Mouse (Mus musculus) lung, embryonic 16.5 days (tissue): ENCODE results near the gene Adgrl4. TPM values are rescaled to one million over a fixed set of nuclear protein-coding genes. Genes with fewer than 3 reads are reported as not detected.

Experiments used
- ATAC-seq: fragments of 200-750 bp; cut with Nextera tagmentation; 2 replicates; pipeline ENCODE4 v1.8.0; 2017; ENCODE audit warnings: low read depth, mild to moderate bottlenecking, moderate library complexity
- H3K27ac ChIP-seq: fragments of 300-500 bp; sonication (generic); 2 replicates; pipeline ENCODE4 v1.5.1; 2014; ENCODE audit warnings: mild to moderate bottlenecking, control low read depth, low read length
- H3K27me3 ChIP-seq: fragments of 300-500 bp; sonication (generic); 2 replicates; pipeline ENCODE4 v1.6.1; 2014; ENCODE audit warnings: low read depth, low read length, mixed read lengths; ENCODE audit not compliant: control insufficient read depth, insufficient read depth
- H3K36me3 ChIP-seq: fragments of 300-500 bp; sonication (generic); 2 replicates; pipeline ENCODE4 v1.6.1; 2014; ENCODE audit warnings: low read length; ENCODE audit not compliant: control insufficient read depth, insufficient read depth
- H3K4me1 ChIP-seq: fragments of 300-500 bp; sonication (generic); replicated peaks from 2 replicates; pipeline ENCODE4 v1.6.1; 2014; ENCODE audit warnings: low read length, mixed read lengths; ENCODE audit not compliant: control insufficient read depth, insufficient read depth
- H3K4me2 ChIP-seq: fragments of 300-500 bp; sonication (generic); 2 replicates; pipeline ENCODE4 v1.6.1; 2014; ENCODE audit warnings: low read depth, low read length, control low read depth
- H3K4me3 ChIP-seq: fragments of 300-500 bp; sonication (generic); 2 replicates; pipeline ENCODE4 v1.5.1; 2014; ENCODE audit warnings: mild to moderate bottlenecking, low read length, control low read depth
- H3K9ac ChIP-seq: fragments of 300-500 bp; sonication (generic); 2 replicates; pipeline ENCODE4 v1.6.1; 2014; ENCODE audit warnings: low read length, control low read depth
- H3K9me3 ChIP-seq: fragments of 300-500 bp; sonication (generic); 2 replicates; pipeline ENCODE4 v1.6.1; 2016; ENCODE audit warnings: low read length; ENCODE audit not compliant: control insufficient read depth
- WGBS: fragments of 180-500 bp; shearing (Covaris S2); extraction: QIAGEN DNeasy Blood & Tissue Kit; methylation state at CpG from one replicate; pipeline ENCODE4 v1.1.7; 2014; 5-methylcytosine and 5-hydroxymethylcytosine counted together
- polyA plus RNA-seq: library from polyadenylated mRNA; unstranded; fragments of >200 nt; fragmentation: Nextera tagmentation; extraction: Ambion mirVana; gene quantifications from 2 replicates; pipeline ENCODE4 v1.2.1, GENCODE M21; 2015

The Adgrl4 gene
- polyA plus RNA-seq, 1 experiment from 2014 or later = 23.9 TPM

GRCm38 (mm10) chr3:151424326-151425207 lies 13.1 kb upstream of the Adgrl4 start:
- no peaks in the 10 kb centered on the region for H3K9me3 ChIP-seq
- 0 out of 2 replicates have a peak overlapping the region, but pooled peaks have one; percentile 4 for H3K27ac ChIP-seq
- no peak overlapping the region for H3K4me3 ChIP-seq
- H3K27me3 ChIP-seq = no peaks in the 10 kb centered on the region
- WGBS = 67% methylated on average over 9 of the region's 9 CpGs
- no peak overlapping the region for H3K4me2 ChIP-seq
- no peaks in the 10 kb centered on the region for H3K36me3 ChIP-seq
- peak; percentile 49; the same call in 1 of the 2 replicates for ATAC-seq
- no peak overlapping the region for H3K9ac ChIP-seq
- no peaks in the 10 kb centered on the region for H3K4me1 ChIP-seq

- Histone ChIP-seq H3K36me3 (no peaks in the 10 kb centered on the region), H3K4me2 (no peak overlapping the region), H3K27ac (no peak overlapping the region), H3K4me1 (no peaks in the 10 kb centered on the region), H3K9ac (no peak overlapping the region), H3K4me3 (no peak overlapping the region), H3K27me3 (no peaks in the 10 kb centered on the region), H3K9me3 (no peaks in the 10 kb centered on the region)
- no peak for ATAC-seq
- 88% methylated on average over 3 of the region's 3 CpGs for WGBS
Measured at GRCm38 (mm10) chr3:151430106-151430505, 7.6 kb upstream of the Adgrl4 start.

GRCm38 (mm10) chr3:151431507-151431906 lies 6.2 kb upstream of the Adgrl4 start:
- Histone ChIP-seq H3K9me3 (no peaks in the 10 kb centered on the region), H3K4me3 (no peak overlapping the region), H3K27ac (no peak overlapping the region), H3K36me3 (no peaks in the 10 kb centered on the region), H3K27me3 (no peaks in the 10 kb centered on the region), H3K4me2 (no peak overlapping the region), H3K4me1 (no peaks in the 10 kb centered on the region), H3K9ac (no peak overlapping the region)
- ATAC-seq = no peak
- 50% methylated on average over 2 of the region's 2 CpGs for WGBS

- no peaks in the 10 kb centered on the region for H3K27me3 ChIP-seq
- no peak for ATAC-seq
- peak overlapping the region; percentile 59 for H3K4me2 ChIP-seq
- H3K9ac ChIP-seq = peak overlapping the region; percentile 58
- 42% methylated on average over 5 of the region's 5 CpGs for WGBS
- H3K9me3 ChIP-seq = no peaks in the 10 kb centered on the region
- peak overlapping the region; percentile 45 for H3K4me3 ChIP-seq
- H3K27ac ChIP-seq = no peak overlapping the region
- no peaks in the 10 kb centered on the region for H3K36me3 ChIP-seq
- peaks cover 7% of the 10 kb centered on the region; the same call in 1 of the 2 replicates for H3K4me1 ChIP-seq
Measured at GRCm38 (mm10) chr3:151438364-151438763, 677 bp downstream of the Adgrl4 start.

- H3K9ac ChIP-seq = no peak overlapping the region
- no peak for ATAC-seq
- no peaks in the 10 kb centered on the region for H3K9me3 ChIP-seq
- H3K4me2 ChIP-seq = no peak overlapping the region
- no peaks in the 10 kb centered on the region for H3K36me3 ChIP-seq
- WGBS = 60% methylated on average over 2 of the region's 2 CpGs
- H3K27me3 ChIP-seq = no peaks in the 10 kb centered on the region
- H3K4me3 ChIP-seq = no peak overlapping the region
- H3K27ac ChIP-seq = no peak overlapping the region
- peaks cover 7% of the 10 kb centered on the region; the same call in 1 of the 2 replicates for H3K4me1 ChIP-seq
Measured at GRCm38 (mm10) chr3:151439976-151440375, 2.3 kb downstream of the Adgrl4 start.

GRCm38 (mm10) chr3:151442026-151442425 lies 4.3 kb downstream of the Adgrl4 start:
- no peak overlapping the region for H3K9ac ChIP-seq
- no peaks in the 10 kb centered on the region for H3K9me3 ChIP-seq
- WGBS = 68% methylated on average over 2 of the region's 2 CpGs
- H3K36me3 ChIP-seq = no peaks in the 10 kb centered on the region
- H3K27ac ChIP-seq = no peak overlapping the region
- H3K4me1 ChIP-seq = peaks cover 7% of the 10 kb centered on the region; the same call in 1 of the 2 replicates
- H3K27me3 ChIP-seq = no peaks in the 10 kb centered on the region
- no peak for ATAC-seq
- H3K4me2 ChIP-seq = no peak overlapping the region
- H3K4me3 ChIP-seq = no peak overlapping the region

GRCm38 (mm10) chr3:151443486-151443885 lies 5.8 kb downstream of the Adgrl4 start:
- Histone ChIP-seq H3K4me3 (no peak overlapping the region), H3K27ac (no peak overlapping the region), H3K4me1 (no peaks in the 10 kb centered on the region), H3K27me3 (no peaks in the 10 kb centered on the region), H3K9me3 (no peaks in the 10 kb centered on the region), H3K4me2 (no peak overlapping the region), H3K9ac (no peak overlapping the region), H3K36me3 (no peaks in the 10 kb centered on the region)
- WGBS = 61% methylated on average over 5 of the region's 5 CpGs
- ATAC-seq = peak; percentile 20; the same call in 1 of the 2 replicates

- H3K4me3 ChIP-seq = no peak overlapping the region
- 73% methylated on average over 4 of the region's 4 CpGs for WGBS
- no peak overlapping the region for H3K27ac ChIP-seq
- H3K9ac ChIP-seq = no peak overlapping the region
- H3K9me3 ChIP-seq = no peaks in the 10 kb centered on the region
- no peaks in the 10 kb centered on the region for H3K36me3 ChIP-seq
- no peaks in the 10 kb centered on the region for H3K4me1 ChIP-seq
- no peaks in the 10 kb centered on the region for H3K27me3 ChIP-seq
- no peak for ATAC-seq
- no peak overlapping the region for H3K4me2 ChIP-seq
Measured at GRCm38 (mm10) chr3:151444284-151444683, 6.6 kb downstream of the Adgrl4 start.

- no peak overlapping the region for H3K9ac ChIP-seq
- 30% methylated on average over 2 of the region's 2 CpGs for WGBS
- peak; percentile 67; the same call in 1 of the 2 replicates for ATAC-seq
- no peaks in the 10 kb centered on the region for H3K4me1 ChIP-seq
- no peaks in the 10 kb centered on the region for H3K36me3 ChIP-seq
- no peak overlapping the region for H3K27ac ChIP-seq
- H3K9me3 ChIP-seq = no peaks in the 10 kb centered on the region
- H3K4me2 ChIP-seq = no peak overlapping the region
- no peak overlapping the region for H3K4me3 ChIP-seq
- no peaks in the 10 kb centered on the region for H3K27me3 ChIP-seq
Measured at GRCm38 (mm10) chr3:151445936-151446335, 8.2 kb downstream of the Adgrl4 start.
